Mouse (Mus musculus) Muller cell, postnatal 12 days (primary cell): ENCODE measurements around the gene Sod3.

Source experiments
- DNase-seq: peaks from one replicate; pipeline ENCODE4 v3.0.0-alpha.2; 2015; ENCODE audit errors: inconsistent ontology term

The Sod3 gene

GRCm38 (mm10) chr5:52363468-52364150 lies at the start of gene Sod3:
TSS of gene Sod3 (plus strand) at chr5:52363791.
- peak; percentile 68 for DNase-seq

- DNase-seq, result no peak
These were observed 46.7 kb upstream of the Sod3 start for GRCm38 (mm10) chr5:52316926-52317325.

GRCm38 (mm10) chr5:52319499-52319898 lies 44.1 kb upstream of the Sod3 start:
- DNase-seq, result no peak

- DNase-seq, result no peak
These were observed 31.5 kb upstream of the Sod3 start for GRCm38 (mm10) chr5:52332120-52332519.

GRCm38 (mm10) chr5:52335590-52335989 lies 28.0 kb upstream of the Sod3 start:
- DNase-seq, result no peak

- DNase-seq, result no peak
These were observed 24.5 kb upstream of the Sod3 start for GRCm38 (mm10) chr5:52339134-52339533.

GRCm38 (mm10) chr5:52346890-52347289 lies 16.7 kb upstream of the Sod3 start:
- DNase-seq, result no peak

- peak; percentile 54 for DNase-seq
These were observed 13.1 kb upstream of the Sod3 start for GRCm38 (mm10) chr5:52350451-52350850.

- DNase-seq, result peak; percentile 65
These were observed 12.0 kb upstream of the Sod3 start for GRCm38 (mm10) chr5:52351561-52351960.

GRCm38 (mm10) chr5:52352730-52353129 lies 10.9 kb upstream of the Sod3 start:
- DNase-seq, result no peak

GRCm38 (mm10) chr5:52354441-52354840 lies 9.2 kb upstream of the Sod3 start:
- peak; percentile 54 for DNase-seq

- DNase-seq, result no peak
These were observed 8.0 kb upstream of the Sod3 start for GRCm38 (mm10) chr5:52355612-52356011.

- no peak for DNase-seq
These were observed 6.3 kb upstream of the Sod3 start for GRCm38 (mm10) chr5:52357175-52357754.

GRCm38 (mm10) chr5:52358120-52358519 lies 5.5 kb upstream of the Sod3 start:
- DNase-seq, result no peak

- no peak for DNase-seq
These were observed 3.1 kb upstream of the Sod3 start for GRCm38 (mm10) chr5:52360286-52361049.

- no peak for DNase-seq
These were observed 669 bp upstream of the Sod3 start for GRCm38 (mm10) chr5:52362776-52363467.

GRCm38 (mm10) chr5:52364521-52364920 lies 930 bp downstream of the Sod3 start:
- no peak for DNase-seq

- no peak for DNase-seq
These were observed 2.3 kb downstream of the Sod3 start for GRCm38 (mm10) chr5:52365930-52366329.

- no peak for DNase-seq
These were observed 3.1 kb downstream of the Sod3 start for GRCm38 (mm10) chr5:52366661-52367060.

GRCm38 (mm10) chr5:52367866-52368840 lies 4.6 kb downstream of the Sod3 start:
- no peak for DNase-seq

- no peak for DNase-seq
These were observed 7.3 kb downstream of the Sod3 start for GRCm38 (mm10) chr5:52370901-52371300.
